Mouse (Mus musculus): ENCODE data around the gene Fam136a. TPM values are rescaled to one million over a fixed set of nuclear protein-coding genes. Genes with fewer than 3 reads are reported as not detected.
A peak's percentile ranks its signal among the peaks of the same experiment; 100 is the strongest.

Gene Fam136a
- total and polyA plus RNA-seq, 3 experiments = 152 to 339 (median 160) TPM

DNA sequence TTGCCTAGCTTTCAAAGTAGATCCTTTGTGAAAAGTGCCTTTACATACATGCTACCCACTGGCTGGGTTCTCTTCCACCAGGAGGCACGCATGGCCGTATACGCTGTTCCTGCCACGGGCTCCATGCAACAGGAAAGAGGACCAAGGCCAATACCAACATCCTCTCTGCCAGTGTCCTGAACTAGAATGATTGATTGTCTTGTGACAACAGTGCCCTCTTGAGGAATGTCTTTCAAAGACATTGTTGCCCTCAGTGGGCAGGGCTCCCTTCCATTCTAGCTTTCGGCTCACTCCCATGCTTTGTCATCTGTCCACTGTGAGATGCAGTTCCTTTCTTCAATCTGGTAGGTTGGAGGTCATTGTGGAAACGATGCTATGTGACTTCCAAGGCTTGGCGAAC, 16.2 kb upstream of the Fam136a start:
- DNase-seq (ENCODE audit: extremely low read depth) = peak; percentile 36
- peaks cover 10% of the 10 kb centered on the region for H3K9me3 ChIP-seq (replicated peaks; ENCODE audit: low read length)
- H3K4me2 ChIP-seq (ENCODE audit: insufficient read depth, low read depth, poor library complexity, severe bottlenecking) = no peak overlapping the region
- no peak overlapping the region for H3K4me3 ChIP-seq (replicated peaks in 1 of 3; ENCODE audit: low read depth in 2 of 3, low read length in 2 of 3, poor library complexity in 1 of 3)
- TF ChIP-seq GABPA (IDR thresholded peaks at IDR 0.05; ENCODE audit: insufficient replicate concordance, low read depth, low read length) (no peak), BHLHE40 (IDR thresholded peaks at IDR 0.05; ENCODE audit: low read depth, low read length) (no peak), SMC3 (IDR thresholded peaks at IDR 0.05; ENCODE audit: low read depth, low read length) (peak; percentile 58), JUND (conservative IDR thresholded peaks at IDR 0.05; ENCODE audit: low read depth, low read length) (no peak), RAD21 (IDR thresholded peaks at IDR 0.05; ENCODE audit: low read depth, low read length) (peak; percentile 76), SIN3A (IDR thresholded peaks at IDR 0.05; ENCODE audit: low read length) (no peak), EP300 (IDR thresholded peaks at IDR 0.05; ENCODE audit: low read length) (no peak), POLR2A (IDR thresholded peaks at IDR 0.05; ENCODE audit: low read depth, low read length) (no peak), NRF1 (IDR thresholded peaks at IDR 0.05; ENCODE audit: low read depth, low read length) (no peak), POLR2AphosphoS2 (IDR thresholded peaks at IDR 0.05; ENCODE audit: low read depth, low read length) (no peak), CHD1 (IDR thresholded peaks at IDR 0.05; ENCODE audit: low read depth, low read length) (no peak), USF1 (IDR thresholded peaks at IDR 0.05; ENCODE audit: low read depth, low read length) (no peak), RCOR1 (conservative IDR thresholded peaks at IDR 0.05; ENCODE audit: low read depth, low read length) (no peak), ZNF384 (IDR thresholded peaks at IDR 0.05; ENCODE audit: low read depth, low read length) (no peak), USF2 (conservative IDR thresholded peaks at IDR 0.05; ENCODE audit: low read depth, low read length) (no peak), ETS1 (conservative IDR thresholded peaks at IDR 0.05; ENCODE audit: low read depth, low read length) (no peak), ELF1 (IDR thresholded peaks at IDR 0.05; ENCODE audit: low read depth, low read length) (no peak), CTCF (conservative IDR thresholded peaks at IDR 0.05 in 1 of 2, IDR thresholded peaks at IDR 0.05 in 1 of 2; ENCODE audit: low read depth in 2 of 2, low read length in 2 of 2) (peak in 1 of 2 experiments; percentile 75), E2F4 (IDR thresholded peaks at IDR 0.05; ENCODE audit: insufficient replicate concordance, low read depth, low read length) (no peak), MXI1 (IDR thresholded peaks at IDR 0.05; ENCODE audit: low read depth, low read length) (no peak), PAX5 (IDR thresholded peaks at IDR 0.05; ENCODE audit: low read length) (no peak), TBP (conservative IDR thresholded peaks at IDR 0.05; ENCODE audit: low read depth, low read length) (no peak), MYC (IDR thresholded peaks at IDR 0.05; ENCODE audit: low read depth, low read length) (no peak)
- H3K27ac ChIP-seq (ENCODE audit: insufficient read depth, low read depth) = no peak overlapping the region
- H3K9ac ChIP-seq (ENCODE audit: insufficient read depth, low read depth) = no peak overlapping the region
- H3K36me3 ChIP-seq (replicated peaks in 1 of 2; ENCODE audit: control insufficient read depth in 1 of 2, insufficient read depth in 1 of 2, low read length in 1 of 2) = no peaks in the 10 kb centered on the region
- peaks cover 63% of the 10 kb centered on the region for H3K27me3 ChIP-seq (replicated peaks)
- no peaks in the 10 kb centered on the region for H3K79me2 ChIP-seq (replicated peaks; ENCODE audit: control insufficient read depth, extremely low read depth, insufficient read depth, poor library complexity, severe bottlenecking)
- in situ Hi-C loops (cut with MboI; ENCODE audit: low pct_ligation_motif_present, low pct_unique_long_range_greater_than_20kb, low sequenced_read_pairs) = no loop called here
- dilution Hi-C loops (cut with MboI; ENCODE audit: extremely low pct_ligation_motif_present, extremely low pct_unique_long_range_greater_than_20kb, low sequenced_read_pairs) = no loop called here
- no peaks in the 10 kb centered on the region for H3K4me1 ChIP-seq (ENCODE audit: control insufficient read depth in 1 of 2, insufficient read depth in 2 of 2)

DNA sequence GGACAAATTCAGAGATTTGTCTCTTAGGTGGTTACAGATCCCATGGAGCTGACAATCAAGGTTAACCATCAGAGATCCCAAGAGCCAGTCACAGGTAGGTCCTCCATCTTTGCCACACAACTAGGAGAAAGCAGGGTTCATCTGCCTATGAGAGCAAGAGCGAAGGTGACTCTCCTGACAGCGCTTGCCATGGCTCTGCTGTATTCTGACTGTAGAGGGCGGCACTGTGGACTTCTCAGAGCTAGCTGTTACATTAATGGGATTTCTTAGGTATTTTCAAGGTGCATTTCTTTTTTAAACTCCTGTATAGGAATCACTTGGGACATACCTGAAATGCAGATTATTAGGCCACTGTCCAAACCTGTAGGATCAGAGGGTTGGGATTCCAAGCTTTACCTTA, 10.5 kb upstream of the Fam136a start:
- peaks cover 80% of the 10 kb centered on the region for H3K27me3 ChIP-seq (replicated peaks)
- no peak overlapping the region for H3K4me3 ChIP-seq (replicated peaks in 1 of 3; ENCODE audit: low read depth in 2 of 3, low read length in 2 of 3, poor library complexity in 1 of 3)
- TF ChIP-seq SMC3 (IDR thresholded peaks at IDR 0.05; ENCODE audit: low read depth, low read length) = peak; percentile 36
- TF ChIP-seq ZNF384 (IDR thresholded peaks at IDR 0.05; ENCODE audit: low read depth, low read length) = no peak
- no peak for TF ChIP-seq MEF2A (IDR thresholded peaks at IDR 0.05; ENCODE audit: borderline replicate concordance, low read depth, low read length)
- peak in 1 of 2 experiments; percentile 56; a peak in 2 of 4 replicates for TF ChIP-seq CTCF (conservative IDR thresholded peaks at IDR 0.05 in 1 of 2, IDR thresholded peaks at IDR 0.05 in 1 of 2; ENCODE audit: low read depth in 2 of 2, low read length in 2 of 2)
- TF ChIP-seq EP300 (IDR thresholded peaks at IDR 0.05; ENCODE audit: low read length) = no peak
- dilution Hi-C loops (cut with MboI; ENCODE audit: extremely low pct_ligation_motif_present, extremely low pct_unique_long_range_greater_than_20kb, low sequenced_read_pairs) = no loop called here
- H3K4me1 ChIP-seq (ENCODE audit: control insufficient read depth in 1 of 2, insufficient read depth in 2 of 2) = no peaks in the 10 kb centered on the region
- H3K36me3 ChIP-seq (replicated peaks in 1 of 2; ENCODE audit: control insufficient read depth in 1 of 2, insufficient read depth in 1 of 2, low read length in 1 of 2) = no peaks in the 10 kb centered on the region
- no peak overlapping the region for H3K9ac ChIP-seq (ENCODE audit: insufficient read depth, low read depth)
- in situ Hi-C loops (cut with MboI; ENCODE audit: low pct_ligation_motif_present, low pct_unique_long_range_greater_than_20kb, low sequenced_read_pairs) = loop anchor here (25.0 kb wide), 1 partner anchor 343 kb away; the partner anchor contains the start of gene Figla
- no peaks in the 10 kb centered on the region for H3K9me3 ChIP-seq (replicated peaks; ENCODE audit: low read length)
- DNase-seq (ENCODE audit: extremely low read depth) = no peak
- no peak overlapping the region for H3K27ac ChIP-seq (ENCODE audit: insufficient read depth, low read depth)
- H3K79me2 ChIP-seq (replicated peaks; ENCODE audit: control insufficient read depth, extremely low read depth, insufficient read depth, poor library complexity, severe bottlenecking) = no peaks in the 10 kb centered on the region
- H3K4me2 ChIP-seq (ENCODE audit: insufficient read depth, low read depth, poor library complexity, severe bottlenecking) = no peak overlapping the region

All from CH12.LX (cell line).